Mouse (Mus musculus): ENCODE measurements at regions not wholly inside any gene's neighbourhood (a gene's known extent, or its start where the extent isn't known, plus 50 kb on each side); places are given as distances from the start of the nearest gene placed in this dataset.

DNA sequence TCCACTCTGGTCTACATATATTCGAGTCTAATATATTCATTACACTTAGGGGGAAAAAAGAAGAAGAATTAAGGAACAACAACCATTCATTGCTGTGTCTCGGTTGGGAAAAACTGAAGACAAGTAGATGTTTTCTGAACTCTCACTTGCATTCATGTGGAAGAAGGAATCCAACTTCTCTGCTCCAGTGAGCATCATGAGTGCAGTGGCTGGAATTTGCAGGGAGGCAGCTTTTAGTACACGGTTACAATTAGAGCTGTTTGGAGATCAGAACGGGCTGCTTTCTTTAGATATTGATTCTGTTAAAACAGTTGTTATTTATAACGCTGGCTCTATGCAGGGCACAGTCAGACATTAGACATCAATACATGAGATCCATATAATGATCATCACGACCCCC is 298.5 kb upstream of the Syt1 start:
- no peaks in the 10 kb centered on the region for H3K36me3 ChIP-seq (ENCODE audit: control insufficient read depth, insufficient read depth, low read length)
- no peak overlapping the region for H3K4me3 ChIP-seq (ENCODE audit: low read depth, low read length)
- no peak for ATAC-seq (replicated peaks; ENCODE audit: insufficient number of reproducible peaks, low FRiP score, low TSS enrichment)
- H3K4me1 ChIP-seq (ENCODE audit: control insufficient read depth, insufficient read depth, low read length): no peaks in the 10 kb centered on the region
- H3K4me2 ChIP-seq: no peak overlapping the region
- WGBS (ENCODE audit: insufficient replicate concordance): 75% methylated on average over 6 of the region's 6 CpGs
- H3K27me3 ChIP-seq (ENCODE audit: control insufficient read depth, insufficient read depth, low read length): no peaks in the 10 kb centered on the region
- H3K9ac ChIP-seq (ENCODE audit: low read depth, low read length): no peak overlapping the region
- H3K9me3 ChIP-seq (replicated peaks; ENCODE audit: control insufficient read depth, low read length): no peaks in the 10 kb centered on the region
- no peak overlapping the region for H3K27ac ChIP-seq (ENCODE audit: low read depth, low read length)

DNA sequence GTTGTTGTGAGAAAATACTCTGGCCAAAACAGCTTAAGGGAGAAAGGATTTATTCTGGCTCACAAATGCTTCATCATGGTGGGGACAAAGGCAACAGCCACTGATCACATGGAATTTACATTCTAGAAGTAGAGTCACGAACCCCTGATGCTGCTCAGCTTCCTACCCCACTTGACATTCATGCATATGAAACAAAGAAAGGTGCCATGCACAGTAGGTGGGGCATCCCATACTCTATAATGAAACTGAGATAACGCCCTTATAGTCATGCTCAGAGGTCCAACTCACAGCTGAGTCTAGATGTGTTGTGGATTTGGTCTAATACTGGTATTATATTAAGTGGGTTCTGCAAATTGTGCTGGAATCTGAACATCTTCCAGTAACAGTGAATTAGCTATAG is 289.4 kb upstream of the Syt1 start:
- Histone ChIP-seq H3K36me3 (ENCODE audit: control insufficient read depth, insufficient read depth, low read length) (no peaks in the 10 kb centered on the region), H3K27me3 (ENCODE audit: control insufficient read depth, insufficient read depth, low read length) (no peaks in the 10 kb centered on the region), H3K4me3 (ENCODE audit: low read depth, low read length) (no peak overlapping the region), H3K27ac (ENCODE audit: low read depth, low read length) (no peak overlapping the region), H3K4me2 (no peak overlapping the region), H3K4me1 (ENCODE audit: control insufficient read depth, insufficient read depth, low read length) (no peaks in the 10 kb centered on the region), H3K9ac (ENCODE audit: low read depth, low read length) (no peak overlapping the region), H3K9me3 (replicated peaks; ENCODE audit: control insufficient read depth, low read length) (no peaks in the 10 kb centered on the region)
- 60% methylated on average over 2 of the region's 2 CpGs for WGBS (ENCODE audit: insufficient replicate concordance)
- ATAC-seq (replicated peaks; ENCODE audit: insufficient number of reproducible peaks, low FRiP score, low TSS enrichment): no peak

DNA sequence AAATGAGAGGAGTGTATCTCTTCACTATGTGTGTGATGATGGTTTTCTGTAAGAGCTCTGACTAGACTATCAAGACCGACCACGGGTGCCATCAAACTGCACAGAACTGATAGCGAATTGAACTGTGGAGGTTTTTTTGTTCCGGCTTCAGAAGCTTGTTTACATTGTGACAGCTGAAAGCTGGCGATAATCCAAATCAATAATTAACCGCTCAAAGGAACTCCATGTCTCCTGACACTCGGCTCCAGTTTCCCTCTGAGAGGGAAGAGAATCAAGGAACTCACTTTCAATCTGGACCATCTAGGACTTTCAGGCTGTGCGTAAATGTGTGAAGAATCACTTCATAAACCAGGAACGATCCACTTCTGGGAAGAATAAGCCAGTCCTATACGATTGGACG is 289.0 kb upstream of the Syt1 start:
- Histone ChIP-seq H3K4me1 (ENCODE audit: control insufficient read depth, insufficient read depth, low read length) (no peaks in the 10 kb centered on the region), H3K4me3 (ENCODE audit: low read depth, low read length) (no peak overlapping the region), H3K27me3 (ENCODE audit: control insufficient read depth, insufficient read depth, low read length) (no peaks in the 10 kb centered on the region), H3K9ac (ENCODE audit: low read depth, low read length) (no peak overlapping the region), H3K4me2 (no peak overlapping the region), H3K36me3 (ENCODE audit: control insufficient read depth, insufficient read depth, low read length) (no peaks in the 10 kb centered on the region), H3K9me3 (replicated peaks; ENCODE audit: control insufficient read depth, low read length) (no peaks in the 10 kb centered on the region), H3K27ac (ENCODE audit: low read depth, low read length) (no peak overlapping the region)
- 62% methylated on average over 11 of the region's 11 CpGs for WGBS (ENCODE audit: insufficient replicate concordance)
- ATAC-seq (replicated peaks; ENCODE audit: insufficient number of reproducible peaks, low FRiP score, low TSS enrichment): no peak

DNA sequence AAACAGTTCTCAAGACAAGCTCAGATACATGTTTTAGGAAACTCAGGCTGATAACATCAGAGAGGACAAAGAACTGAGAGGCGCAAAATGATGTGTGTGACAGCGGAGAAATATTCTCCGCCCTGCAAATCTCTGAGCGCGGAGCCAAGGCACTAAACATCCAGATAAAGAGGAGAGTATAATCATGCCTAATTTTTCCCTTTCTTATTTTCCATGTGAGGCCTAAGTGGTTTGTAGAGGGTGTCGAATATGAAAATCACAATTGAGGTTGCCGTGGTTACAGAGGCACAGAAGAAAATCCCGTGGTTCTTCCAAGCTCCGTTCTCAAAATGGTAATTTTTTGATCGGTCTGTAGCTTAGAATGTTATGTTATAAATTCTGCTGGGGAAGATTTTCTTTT is 272.6 kb upstream of the Syt1 start:
- WGBS (ENCODE audit: insufficient replicate concordance): 81% methylated on average over 10 of the region's 10 CpGs
- H3K4me1 ChIP-seq (ENCODE audit: control insufficient read depth, insufficient read depth, low read length): no peaks in the 10 kb centered on the region
- H3K4me3 ChIP-seq (ENCODE audit: low read depth, low read length): no peak overlapping the region
- no peak for ATAC-seq (replicated peaks; ENCODE audit: insufficient number of reproducible peaks, low FRiP score, low TSS enrichment)
- H3K27me3 ChIP-seq (ENCODE audit: control insufficient read depth, insufficient read depth, low read length): no peaks in the 10 kb centered on the region
- no peak overlapping the region for H3K9ac ChIP-seq (ENCODE audit: low read depth, low read length)
- H3K4me2 ChIP-seq: no peak overlapping the region
- no peak overlapping the region for H3K27ac ChIP-seq (ENCODE audit: low read depth, low read length)
- no peaks in the 10 kb centered on the region for H3K36me3 ChIP-seq (ENCODE audit: control insufficient read depth, insufficient read depth, low read length)
- H3K9me3 ChIP-seq (replicated peaks; ENCODE audit: control insufficient read depth, low read length): no peaks in the 10 kb centered on the region

DNA sequence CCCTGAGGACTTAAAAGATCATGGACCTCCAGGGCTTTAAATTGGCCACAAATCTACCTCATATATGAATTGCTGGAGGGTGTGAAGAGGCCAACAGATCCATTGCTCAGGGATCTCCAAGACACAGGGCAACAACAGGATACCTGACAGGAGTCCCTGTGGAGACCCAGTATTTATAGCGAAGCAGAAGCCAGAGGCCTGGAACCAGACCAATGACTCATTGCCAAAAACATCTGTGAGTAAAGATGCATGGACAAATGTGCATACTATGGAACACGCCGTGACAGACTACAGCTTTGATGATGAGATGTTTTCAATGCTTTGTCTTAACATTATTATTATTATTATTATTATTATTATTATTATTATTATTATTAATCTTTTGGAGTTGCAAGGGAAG is 239.0 kb upstream of the Syt1 start:
- H3K9me3 ChIP-seq (replicated peaks; ENCODE audit: control insufficient read depth, low read length): no peaks in the 10 kb centered on the region
- H3K4me1 ChIP-seq (ENCODE audit: control insufficient read depth, insufficient read depth, low read length): no peaks in the 10 kb centered on the region
- H3K4me3 ChIP-seq (ENCODE audit: low read depth, low read length): no peak overlapping the region
- ATAC-seq (replicated peaks; ENCODE audit: insufficient number of reproducible peaks, low FRiP score, low TSS enrichment): no peak
- H3K27me3 ChIP-seq (ENCODE audit: control insufficient read depth, insufficient read depth, low read length): no peaks in the 10 kb centered on the region
- H3K4me2 ChIP-seq: no peak overlapping the region
- H3K36me3 ChIP-seq (ENCODE audit: control insufficient read depth, insufficient read depth, low read length): no peaks in the 10 kb centered on the region
- no peak overlapping the region for H3K27ac ChIP-seq (ENCODE audit: low read depth, low read length)
- no peak overlapping the region for H3K9ac ChIP-seq (ENCODE audit: low read depth, low read length)
- WGBS (ENCODE audit: insufficient replicate concordance): 89% methylated on average over 3 of the region's 3 CpGs

- ATAC-seq (replicated peaks; ENCODE audit: insufficient number of reproducible peaks, low FRiP score, low TSS enrichment): no peak
- Histone ChIP-seq H3K9me3 (replicated peaks; ENCODE audit: control insufficient read depth, low read length) (no peaks in the 10 kb centered on the region), H3K4me3 (ENCODE audit: low read depth, low read length) (no peak overlapping the region), H3K4me1 (ENCODE audit: control insufficient read depth, insufficient read depth, low read length) (no peaks in the 10 kb centered on the region), H3K36me3 (ENCODE audit: control insufficient read depth, insufficient read depth, low read length) (no peaks in the 10 kb centered on the region), H3K4me2 (no peak overlapping the region), H3K9ac (ENCODE audit: low read depth, low read length) (no peak overlapping the region), H3K27me3 (ENCODE audit: control insufficient read depth, insufficient read depth, low read length) (no peaks in the 10 kb centered on the region), H3K27ac (ENCODE audit: low read depth, low read length) (no peak overlapping the region)
- WGBS (ENCODE audit: insufficient replicate concordance): 53% methylated on average over 4 of the region's 4 CpGs
Measured at GRCm38 (mm10) chr10:109246328-109246727, 235.5 kb upstream of the Syt1 start.

- Histone ChIP-seq H3K9ac (ENCODE audit: low read depth, low read length) (no peak overlapping the region), H3K27ac (ENCODE audit: low read depth, low read length) (no peak overlapping the region), H3K4me2 (no peak overlapping the region), H3K4me1 (ENCODE audit: control insufficient read depth, insufficient read depth, low read length) (no peaks in the 10 kb centered on the region), H3K4me3 (ENCODE audit: low read depth, low read length) (no peak overlapping the region), H3K36me3 (ENCODE audit: control insufficient read depth, insufficient read depth, low read length) (no peaks in the 10 kb centered on the region), H3K27me3 (ENCODE audit: control insufficient read depth, insufficient read depth, low read length) (no peaks in the 10 kb centered on the region), H3K9me3 (replicated peaks; ENCODE audit: control insufficient read depth, low read length) (no peaks in the 10 kb centered on the region)
- WGBS (ENCODE audit: insufficient replicate concordance): 67% methylated on average over 7 of the region's 7 CpGs
- no peak for ATAC-seq (replicated peaks; ENCODE audit: insufficient number of reproducible peaks, low FRiP score, low TSS enrichment)
Measured at GRCm38 (mm10) chr10:109237026-109237425, 226.2 kb upstream of the Syt1 start.

DNA sequence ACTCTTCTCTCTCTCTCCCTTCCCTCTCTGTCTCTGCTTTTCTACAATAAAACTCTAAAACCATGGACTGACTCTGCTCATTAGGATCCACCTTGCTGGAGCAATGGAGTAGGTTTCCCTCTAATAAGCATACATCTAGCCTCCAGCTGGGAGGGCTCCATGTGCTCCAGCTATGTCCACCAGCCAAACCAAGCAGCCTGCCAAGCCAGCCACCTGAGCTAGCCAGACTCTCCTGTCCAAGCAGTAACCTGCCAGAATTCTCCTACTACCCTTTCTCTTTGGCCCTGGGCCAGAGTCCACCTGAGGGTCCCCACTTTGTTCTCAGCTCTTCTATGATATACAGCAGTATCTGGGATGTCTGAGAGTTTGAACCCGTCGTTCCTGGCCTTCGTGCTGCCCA is 216.2 kb upstream of the Syt1 start:
- ATAC-seq (replicated peaks; ENCODE audit: insufficient number of reproducible peaks, low FRiP score, low TSS enrichment): no peak
- H3K36me3 ChIP-seq (ENCODE audit: control insufficient read depth, insufficient read depth, low read length): no peaks in the 10 kb centered on the region
- H3K4me2 ChIP-seq: no peak overlapping the region
- no peaks in the 10 kb centered on the region for H3K9me3 ChIP-seq (replicated peaks; ENCODE audit: control insufficient read depth, low read length)
- no peak overlapping the region for H3K9ac ChIP-seq (ENCODE audit: low read depth, low read length)
- H3K4me3 ChIP-seq (ENCODE audit: low read depth, low read length): no peak overlapping the region
- 92% methylated on average over 3 of the region's 3 CpGs for WGBS (ENCODE audit: insufficient replicate concordance)
- H3K27me3 ChIP-seq (ENCODE audit: control insufficient read depth, insufficient read depth, low read length): no peaks in the 10 kb centered on the region
- no peaks in the 10 kb centered on the region for H3K4me1 ChIP-seq (ENCODE audit: control insufficient read depth, insufficient read depth, low read length)
- no peak overlapping the region for H3K27ac ChIP-seq (ENCODE audit: low read depth, low read length)

GRCm38 (mm10) chr10:109188761-109189503 is 178.2 kb upstream of the Syt1 start:
- H3K4me3 ChIP-seq (ENCODE audit: low read depth, low read length): no peak overlapping the region
- H3K27ac ChIP-seq (ENCODE audit: low read depth, low read length): no peak overlapping the region
- no peaks in the 10 kb centered on the region for H3K27me3 ChIP-seq (ENCODE audit: control insufficient read depth, insufficient read depth, low read length)
- no peak overlapping the region for H3K9ac ChIP-seq (ENCODE audit: low read depth, low read length)
- WGBS (ENCODE audit: insufficient replicate concordance): 68% methylated on average over 8 of the region's 8 CpGs
- ATAC-seq (replicated peaks; ENCODE audit: insufficient number of reproducible peaks, low FRiP score, low TSS enrichment): no peak
- no peaks in the 10 kb centered on the region for H3K9me3 ChIP-seq (replicated peaks; ENCODE audit: control insufficient read depth, low read length)
- H3K36me3 ChIP-seq (ENCODE audit: control insufficient read depth, insufficient read depth, low read length): no peaks in the 10 kb centered on the region
- H3K4me2 ChIP-seq: no peak overlapping the region
- no peaks in the 10 kb centered on the region for H3K4me1 ChIP-seq (ENCODE audit: control insufficient read depth, insufficient read depth, low read length)
